Mouse (Mus musculus) C2C12 (cell line): ENCODE results near the gene Lyrm1.

ENCODE experiments used
- CTCF ChIP-seq: IDR thresholded peaks from one replicate; pipeline ENCODE4 v1.5.1; 2011; ENCODE audit not compliant: control insufficient read depth, insufficient read depth, insufficient read length
- FOSL1 ChIP-seq: IDR thresholded peaks from one replicate; pipeline ENCODE4 v1.8.0; 2011; ENCODE audit warnings: mild to moderate bottlenecking, low read length; ENCODE audit not compliant: poor library complexity, insufficient read depth, severe bottlenecking
- USF1 ChIP-seq: IDR thresholded peaks from one replicate; pipeline ENCODE4 v1.6.1; 2011; ENCODE audit warnings: low read depth, mild to moderate bottlenecking, control low read depth, moderate library complexity

DNA sequence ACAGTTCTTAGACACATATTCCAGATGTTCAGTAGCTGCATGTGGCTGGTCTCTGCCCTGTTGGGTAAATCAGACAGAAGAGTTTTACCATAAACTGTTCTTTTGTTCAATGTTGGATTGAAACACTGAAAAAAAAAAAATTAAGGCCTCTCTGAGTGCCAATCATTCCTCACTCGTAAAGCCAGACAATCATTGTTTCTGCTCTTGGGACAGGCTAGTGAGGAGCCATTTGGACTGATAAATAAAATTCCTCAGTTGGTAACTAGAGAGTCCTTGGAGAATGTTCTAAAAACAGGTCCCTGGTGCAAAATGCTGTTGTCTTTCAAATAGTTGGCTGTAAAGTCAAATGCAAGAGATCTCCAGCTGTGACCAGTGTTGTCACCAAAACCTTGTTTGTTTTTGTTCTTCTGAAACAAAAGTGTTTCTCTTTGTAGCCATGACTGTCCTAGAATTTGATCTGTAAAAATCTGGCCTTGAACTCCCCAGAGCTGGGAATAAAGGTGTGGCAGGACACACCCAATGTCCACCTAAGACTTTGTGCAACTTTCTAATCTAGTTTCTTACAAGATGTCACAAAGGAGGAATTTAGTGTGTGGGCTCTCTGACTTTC lies 2.7 kb downstream of the Lyrm1 start:
- no peak for TF ChIP-seq CTCF
- TF ChIP-seq USF1 = no peak
- TF ChIP-seq FOSL1 = no peak
